Mouse (Mus musculus) midbrain, embryonic 10.5 days (tissue): ENCODE data around the gene Pitpnm3. TPM values are rescaled to one million over a fixed set of nuclear protein-coding genes. Genes with fewer than 3 reads are reported as not detected.

ENCODE experiments used
- DNase-seq: peaks from one replicate; pipeline ENCODE4 v3.0.0-alpha.2; 2017; ENCODE audit warnings: low spot score
- H3K27ac ChIP-seq: fragments of 300-500 bp; sonication (generic); replicated peaks from 2 replicates; pipeline ENCODE4 v1.5.1; 2016; ENCODE audit warnings: mild to moderate bottlenecking
- H3K27me3 ChIP-seq: fragments of 300-500 bp; sonication (generic); 2 replicates; pipeline ENCODE4 v1.6.1; 2016; ENCODE audit warnings: low read depth, mild to moderate bottlenecking; ENCODE audit not compliant: poor library complexity, severe bottlenecking
- H3K36me3 ChIP-seq: fragments of 300-500 bp; sonication (generic); 2 replicates; pipeline ENCODE4 v1.6.1; 2016; ENCODE audit warnings: mild to moderate bottlenecking, moderate library complexity
- H3K4me1 ChIP-seq: fragments of 300-500 bp; sonication (generic); 2 replicates; pipeline ENCODE4 v1.6.1; 2016
- H3K4me3 ChIP-seq: fragments of 300-500 bp; sonication (generic); 2 replicates; pipeline ENCODE4 v1.5.1; 2016; ENCODE audit warnings: mild to moderate bottlenecking, moderate library complexity
- H3K9me3 ChIP-seq: fragments of 300-500 bp; sonication (generic); replicated peaks from 2 replicates; pipeline ENCODE4 v1.6.1; 2016; ENCODE audit warnings: mild to moderate bottlenecking
- WGBS: fragments of 180-500 bp; shearing (Covaris S2); methylation state at CpG from one replicate; pipeline ENCODE4 v1.1.7; 2016; 5-methylcytosine and 5-hydroxymethylcytosine counted together
- polyA plus RNA-seq: library from polyadenylated mRNA; unstranded; fragments of >200 nt; fragmentation: Nextera tagmentation; extraction: Ambion mirVana; gene quantifications from 2 replicates; pipeline ENCODE4 v1.2.1, GENCODE M21; 2016

Gene Pitpnm3
- polyA plus RNA-seq, 1 experiment from 2014 or later = 0.10 TPM

- no peak overlapping the region for H3K4me3 ChIP-seq
- 0 out of 2 replicates have a peak, but pooled peaks cover 5% of the 10 kb centered on the region for H3K27me3 ChIP-seq
- no peak overlapping the region for H3K27ac ChIP-seq
- no peaks in the 10 kb centered on the region for H3K36me3 ChIP-seq
- no peak for DNase-seq
- H3K4me1 ChIP-seq = peaks cover 13% of the 10 kb centered on the region
- WGBS = 85% methylated on average over 9 of the region's 9 CpGs
- no peaks in the 10 kb centered on the region for H3K9me3 ChIP-seq
Measured at GRCm38 (mm10) chr11:72017253-72017601, 118.4 kb downstream of the Pitpnm3 start.

DNA sequence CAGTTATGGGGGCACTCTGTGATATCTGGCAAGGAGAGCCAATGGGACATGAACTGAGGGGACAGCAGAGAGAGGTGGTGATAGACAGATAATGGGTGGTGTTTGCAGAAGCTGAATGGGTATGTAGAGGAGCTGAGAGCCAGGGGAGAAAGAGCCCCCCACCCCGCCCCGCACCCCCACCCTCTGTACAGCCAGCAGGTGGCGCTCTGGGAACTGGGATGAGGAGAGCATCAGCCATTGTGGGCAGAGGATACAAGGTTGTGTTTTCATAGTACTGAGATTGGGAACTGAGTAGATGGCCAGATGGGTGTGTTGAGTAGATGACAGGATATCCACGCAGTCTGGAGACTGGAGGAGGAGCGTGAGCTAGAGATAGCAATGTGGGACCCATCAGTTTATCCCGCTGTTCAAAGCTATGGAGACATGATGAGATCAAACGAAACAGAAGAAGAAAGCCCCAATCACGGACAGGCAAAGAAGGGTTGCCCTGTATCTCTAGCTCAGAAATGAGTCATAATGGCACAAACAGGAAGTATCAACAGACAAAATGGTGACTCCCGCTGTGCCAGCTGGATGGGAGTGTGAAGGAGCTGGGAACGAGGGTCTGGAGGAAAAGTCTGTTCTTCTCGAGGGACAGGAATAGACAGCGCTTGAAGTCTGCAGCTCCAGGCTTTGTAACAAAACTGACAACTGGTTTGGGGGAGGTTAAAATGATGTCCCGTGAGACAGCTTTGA lies 118.9 kb downstream of the Pitpnm3 start:
- no peak overlapping the region for H3K27ac ChIP-seq
- no peak for DNase-seq
- 84% methylated on average over 13 of the region's 13 CpGs for WGBS

GRCm38 (mm10) chr11:72014674-72015073 lies 120.9 kb downstream of the Pitpnm3 start:
- Histone ChIP-seq H3K9me3 (no peaks in the 10 kb centered on the region), H3K4me3 (no peak overlapping the region), H3K36me3 (no peaks in the 10 kb centered on the region), H3K27me3 (peaks cover 5% of the 10 kb centered on the region; the same call in 1 of the 2 replicates), H3K27ac (no peak overlapping the region), H3K4me1 (peaks cover 31% of the 10 kb centered on the region)
- WGBS = 90% methylated on average over 4 of the region's 4 CpGs
- no peak for DNase-seq

More for the DNA sequence above, 118.9 kb downstream of the Pitpnm3 start:
- no peaks in the 10 kb centered on the region for H3K36me3 ChIP-seq
- H3K27me3 ChIP-seq = 0 out of 2 replicates have a peak, but pooled peaks cover 5% of the 10 kb centered on the region
- H3K9me3 ChIP-seq = no peaks in the 10 kb centered on the region
- H3K4me3 ChIP-seq = no peak overlapping the region
- peaks cover 18% of the 10 kb centered on the region for H3K4me1 ChIP-seq

- no peaks in the 10 kb centered on the region for H3K9me3 ChIP-seq
- 81% methylated on average over 1 of the region's 1 CpGs for WGBS
- DNase-seq = no peak
- peaks cover 31% of the 10 kb centered on the region for H3K4me1 ChIP-seq
- H3K4me3 ChIP-seq = no peak overlapping the region
- H3K36me3 ChIP-seq = no peaks in the 10 kb centered on the region
- peaks cover 5% of the 10 kb centered on the region; the same call in 1 of the 2 replicates for H3K27me3 ChIP-seq
- H3K27ac ChIP-seq = peak overlapping the region; percentile 9; the same call in 1 of the 2 replicates
Measured at GRCm38 (mm10) chr11:72011955-72012354, 123.6 kb downstream of the Pitpnm3 start.

DNA sequence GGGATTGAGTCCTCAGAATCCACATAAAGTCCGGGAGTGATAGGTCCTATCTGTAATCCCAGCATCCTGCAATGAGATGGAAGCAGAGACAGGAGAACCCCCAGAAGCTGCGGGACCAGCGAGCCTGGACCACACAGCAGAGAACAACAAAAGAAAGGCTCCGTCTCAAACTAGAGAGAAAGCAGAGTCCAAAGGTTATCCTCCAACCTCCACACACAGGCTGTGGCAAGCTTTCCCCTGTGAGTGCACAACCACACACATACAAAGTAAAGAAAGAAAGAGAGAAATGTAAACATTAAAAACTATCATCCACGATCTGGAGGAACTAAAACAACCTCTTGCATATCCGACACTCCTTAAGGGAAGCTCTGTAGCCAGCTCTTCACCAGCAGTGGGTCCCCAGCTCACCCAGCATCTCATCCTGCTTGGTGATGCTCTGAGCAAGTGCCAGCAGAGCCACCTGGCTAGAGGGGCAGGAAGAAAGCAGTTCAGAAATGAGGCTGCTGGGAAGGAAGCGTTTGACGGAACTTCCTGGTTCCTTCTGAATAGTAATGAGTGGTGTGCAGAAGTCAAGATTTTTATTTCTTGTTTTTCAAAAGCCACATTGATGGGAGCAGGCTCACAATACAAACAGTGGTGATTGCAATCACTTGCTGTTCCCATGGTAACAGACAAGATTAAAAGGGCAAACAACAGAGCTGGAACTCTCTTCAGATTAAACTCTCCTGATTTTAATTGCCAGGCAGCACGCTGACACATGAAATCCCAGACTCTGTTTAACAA lies 124.4 kb downstream of the Pitpnm3 start:
- WGBS = 54% methylated on average over 9 of the region's 9 CpGs
- no peak for DNase-seq
- Histone ChIP-seq H3K4me3 (no peak overlapping the region), H3K27ac (peak overlapping the region; percentile 60), H3K4me1 (peaks cover 31% of the 10 kb centered on the region), H3K9me3 (no peaks in the 10 kb centered on the region), H3K36me3 (no peaks in the 10 kb centered on the region), H3K27me3 (peaks cover 5% of the 10 kb centered on the region; the same call in 1 of the 2 replicates)

- Histone ChIP-seq H3K27me3 (peaks cover 5% of the 10 kb centered on the region; the same call in 1 of the 2 replicates), H3K9me3 (no peaks in the 10 kb centered on the region), H3K27ac (no peak overlapping the region), H3K4me1 (peaks cover 31% of the 10 kb centered on the region), H3K36me3 (no peaks in the 10 kb centered on the region), H3K4me3 (no peak overlapping the region)
- 84% methylated on average over 5 of the region's 5 CpGs for WGBS
- no peak for DNase-seq
Measured at GRCm38 (mm10) chr11:72010367-72010766, 125.2 kb downstream of the Pitpnm3 start.

DNA sequence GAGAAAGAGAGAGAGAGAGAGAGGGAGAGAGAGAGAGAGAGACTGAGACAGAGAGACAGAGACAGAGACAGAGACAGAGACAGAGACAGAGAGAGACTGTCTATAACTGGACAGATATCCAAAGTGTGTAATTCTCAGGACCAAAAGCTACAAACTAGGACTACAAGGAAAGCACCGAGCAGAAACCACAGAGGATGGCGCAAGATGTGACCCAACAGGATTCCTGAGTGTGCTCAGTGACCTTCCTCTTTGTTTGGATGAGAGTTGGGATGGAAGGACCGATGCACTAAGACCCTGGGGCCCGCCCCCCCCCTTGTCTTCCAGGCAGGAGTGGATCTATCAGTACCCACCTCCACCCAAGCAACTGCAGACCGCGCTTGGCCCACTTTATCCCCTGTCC lies 130.0 kb downstream of the Pitpnm3 start:
- Histone ChIP-seq H3K36me3 (no peaks in the 10 kb centered on the region), H3K4me3 (no peak overlapping the region), H3K4me1 (peaks cover 3% of the 10 kb centered on the region), H3K27ac (no peak overlapping the region), H3K27me3 (no peaks in the 10 kb centered on the region; the same call in 1 of the 2 replicates), H3K9me3 (no peaks in the 10 kb centered on the region)
- 84% methylated on average over 6 of the region's 6 CpGs for WGBS
- DNase-seq = no peak

DNA sequence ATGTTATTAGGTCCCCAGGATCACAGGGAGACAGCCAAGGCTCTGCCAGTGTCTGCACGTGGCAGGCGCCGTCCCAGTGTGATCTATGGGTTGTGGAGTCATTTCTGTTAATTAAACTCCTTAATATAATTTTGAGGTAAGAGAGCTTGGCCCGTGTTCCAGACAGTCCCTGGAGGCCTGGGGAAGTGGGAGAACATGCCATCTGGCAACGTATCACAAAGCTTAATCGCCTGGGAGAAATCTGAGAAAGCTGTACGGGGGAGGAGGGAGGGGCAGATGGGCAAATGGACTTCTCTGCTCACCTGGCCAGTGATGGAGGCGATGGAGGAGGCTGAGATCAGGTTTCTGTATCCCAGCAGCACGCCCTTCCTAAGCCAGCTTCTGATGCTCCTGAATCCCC lies 132.4 kb downstream of the Pitpnm3 start:
- peaks cover 2% of the 10 kb centered on the region; the same call in 1 of the 2 replicates for H3K4me1 ChIP-seq
- no peaks in the 10 kb centered on the region for H3K27me3 ChIP-seq
- DNase-seq = no peak
- 78% methylated on average over 9 of the region's 9 CpGs for WGBS
- no peaks in the 10 kb centered on the region for H3K9me3 ChIP-seq
- H3K4me3 ChIP-seq = no peak overlapping the region
- H3K36me3 ChIP-seq = no peaks in the 10 kb centered on the region
- H3K27ac ChIP-seq = no peak overlapping the region

- Histone ChIP-seq H3K4me1 (peaks cover 7% of the 10 kb centered on the region; the same call in 1 of the 2 replicates), H3K9me3 (no peaks in the 10 kb centered on the region), H3K4me3 (no peak overlapping the region), H3K27me3 (no peaks in the 10 kb centered on the region), H3K27ac (no peak overlapping the region), H3K36me3 (no peaks in the 10 kb centered on the region)
- 51% methylated on average over 13 of the region's 13 CpGs for WGBS
- DNase-seq = peak; percentile 34
Measured at GRCm38 (mm10) chr11:72002138-72002853, 133.3 kb downstream of the Pitpnm3 start.

DNA sequence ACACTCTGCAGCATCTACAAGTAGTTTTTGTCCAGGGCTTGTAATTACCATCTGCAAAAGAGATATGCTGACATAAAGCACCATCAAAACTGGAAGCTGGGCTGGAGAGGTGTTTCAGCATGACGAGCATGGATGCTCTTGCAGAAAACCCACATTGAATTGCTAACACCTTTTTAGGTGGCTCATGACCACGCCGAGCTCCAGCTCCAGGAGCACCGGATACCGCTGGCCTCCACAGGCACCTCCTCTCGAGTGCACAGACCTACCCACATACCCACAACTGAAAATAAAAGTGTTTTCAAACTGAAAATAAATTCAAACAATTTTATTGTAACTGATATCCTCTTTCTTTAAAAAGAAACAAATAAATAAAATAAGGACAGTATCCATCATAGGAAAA lies 135.4 kb downstream of the Pitpnm3 start:
- Histone ChIP-seq H3K36me3 (no peaks in the 10 kb centered on the region), H3K9me3 (no peaks in the 10 kb centered on the region), H3K27me3 (no peaks in the 10 kb centered on the region), H3K4me3 (no peak overlapping the region), H3K27ac (no peak overlapping the region), H3K4me1 (peaks cover 26% of the 10 kb centered on the region)
- no peak for DNase-seq
- 92% methylated on average over 6 of the region's 6 CpGs for WGBS
